Mouse (Mus musculus) spleen, adult 18-20 months (tissue): Measurements from ENCODE around the gene Olfr741.

ENCODE experiments used
- DNase-seq, 2 experiments: peaks; one replicate each; pipeline ENCODE4 v3.0.0; 2022; ENCODE audit warnings: mixed read lengths in 2 of 2

Gene Olfr741

DNA sequence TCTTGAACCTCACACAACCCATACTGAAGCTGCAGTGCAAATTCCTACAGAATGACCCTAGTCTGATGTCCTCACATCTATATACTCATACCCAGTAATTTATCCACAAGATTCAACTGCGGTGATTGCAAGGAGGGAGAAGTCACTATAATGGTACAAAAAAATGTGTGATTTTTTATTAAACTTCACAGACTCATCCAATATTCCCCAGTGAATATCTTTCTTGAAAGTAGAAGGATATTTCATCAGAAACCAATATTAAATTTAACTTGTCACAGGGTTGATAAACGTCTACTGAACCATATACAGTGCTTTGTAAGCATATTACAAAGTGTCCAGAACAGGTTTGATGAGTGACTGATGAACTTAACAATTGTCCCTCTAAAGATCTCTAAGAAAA lies at the start of gene Olfr741:
TSS of gene Olfr741 (plus strand) at position 301 of the 400 bp plus-strand sequence.
- no peak for DNase-seq

- no peak for DNase-seq
These were observed 27.3 kb upstream of the Olfr741 start, which contains the start of gene Olfr740 for GRCm38 (mm10) chr14:50445245-50445644. Olfr740 (plus strand) TSS chr14:50445545.

GRCm38 (mm10) chr14:50478406-50478805 lies 5.9 kb downstream of the Olfr741 start:
- no peak for DNase-seq

GRCm38 (mm10) chr14:50503300-50503699 lies 30.8 kb downstream of the Olfr741 start, which contains the start of gene Olfr742:
Olfr742 (plus strand) TSS chr14:50503600.
- DNase-seq, result no peak

DNA sequence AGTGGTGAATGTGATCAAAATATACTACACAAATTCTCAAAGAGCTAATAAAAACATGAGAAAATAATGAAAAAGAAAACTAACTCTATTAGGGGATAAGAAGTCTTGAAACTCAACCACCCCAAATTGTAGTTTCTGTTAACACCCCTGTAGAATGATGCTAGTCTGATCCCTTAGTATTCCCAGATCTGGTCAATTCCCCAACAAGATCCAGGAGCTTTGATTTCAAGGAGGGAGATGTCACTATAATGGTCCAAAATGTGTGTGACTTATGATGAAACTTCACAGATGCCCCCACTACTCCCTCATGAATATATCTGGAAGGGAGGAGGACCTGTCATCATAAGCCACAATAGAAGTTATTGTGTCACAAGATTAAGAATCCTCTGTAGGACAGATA lies 49.0 kb downstream of the Olfr741 start, which contains the start of gene Olfr743:
TSS of gene Olfr743 (plus strand) at position 301 of the 400 bp plus-strand sequence.
- DNase-seq, result no peak
